Mouse (Mus musculus): ENCODE results near the gene Zp3.

Zp3 gene

GRCm38 (mm10) chr5:136007745-136008144, 27.8 kb downstream of the Zp3 start:
- no peak for DNase-seq

DNA sequence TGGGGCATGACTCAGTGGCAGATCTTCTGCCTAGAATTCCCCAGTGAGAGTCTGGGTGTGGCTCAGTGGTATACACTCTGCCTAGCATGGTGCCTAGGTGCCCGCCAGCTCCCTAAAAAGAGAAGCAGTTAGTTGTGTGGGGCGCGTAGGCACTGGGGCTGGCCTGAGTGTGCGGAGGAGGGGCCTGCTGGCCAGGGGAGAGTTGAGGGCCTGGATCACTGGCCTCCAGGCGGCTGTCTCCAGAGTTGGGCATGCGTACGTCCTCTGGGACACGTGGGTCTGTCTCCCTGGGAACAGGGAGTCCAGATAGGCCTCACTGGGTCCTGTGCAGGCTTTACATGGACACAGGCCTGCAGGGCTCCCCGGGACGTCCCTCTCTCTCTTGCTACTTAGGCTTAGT, 35.0 kb downstream of the Zp3 start:
- DNase-seq: no peak

GRCm38 (mm10) chr5:136015586-136015985, 35.7 kb downstream of the Zp3 start:
- DNase-seq: no peak

- DNase-seq: no peak
These were observed 36.3 kb downstream of the Zp3 start for GRCm38 (mm10) chr5:136016014-136016876.

DNA sequence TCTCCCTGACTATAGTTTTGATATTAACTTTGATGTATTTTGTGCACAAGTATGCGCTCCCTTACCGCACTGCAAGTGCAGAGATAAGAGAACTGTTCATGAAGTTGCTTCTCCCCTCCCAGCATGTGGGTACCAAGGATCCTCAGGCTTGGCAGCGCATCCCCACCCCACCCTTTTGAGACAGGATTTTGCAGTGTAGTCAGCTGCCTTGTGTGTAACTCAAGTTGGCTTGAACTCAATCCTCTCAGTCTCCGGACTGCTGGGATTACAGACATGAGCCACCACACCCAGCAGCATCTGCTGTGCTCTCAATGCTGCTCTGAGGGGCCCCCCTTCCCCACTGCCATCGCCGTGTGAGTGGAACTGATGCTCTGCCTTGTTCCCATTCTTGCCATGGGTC, 37.4 kb downstream of the Zp3 start:
- DNase-seq: no peak

- DNase-seq: no peak
These were observed 38.8 kb downstream of the Zp3 start for GRCm38 (mm10) chr5:136018726-136019125.

GRCm38 (mm10) chr5:136019907-136020306, 40.0 kb downstream of the Zp3 start:
- DNase-seq: no peak

DNA sequence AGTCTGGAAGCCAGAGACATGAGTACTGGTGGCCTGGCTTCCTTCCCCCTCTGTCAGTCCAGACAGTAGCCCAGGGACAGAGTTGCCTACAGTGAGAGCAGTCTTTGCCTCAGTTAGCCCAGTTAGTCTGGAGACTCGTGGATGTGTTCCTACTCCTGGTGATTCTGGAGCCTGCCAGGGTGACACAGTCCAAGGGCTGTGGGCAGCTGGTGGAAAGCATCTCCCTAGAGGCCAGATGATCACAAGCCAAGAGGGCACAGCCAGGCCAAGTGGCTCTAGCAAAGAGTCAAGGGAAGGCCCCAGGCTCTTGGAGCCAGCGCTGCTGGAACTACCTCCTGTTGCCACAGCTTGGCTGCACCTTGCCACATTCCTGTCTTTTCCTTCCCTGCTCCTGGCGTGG, 45.8 kb downstream of the Zp3 start:
- no peak for DNase-seq

- DNase-seq: peak; percentile 30
These were observed 47.0 kb downstream of the Zp3 start for GRCm38 (mm10) chr5:136026859-136027258.

GRCm38 (mm10) chr5:136027612-136028311, 47.9 kb downstream of the Zp3 start:
- DNase-seq: no peak

DNA sequence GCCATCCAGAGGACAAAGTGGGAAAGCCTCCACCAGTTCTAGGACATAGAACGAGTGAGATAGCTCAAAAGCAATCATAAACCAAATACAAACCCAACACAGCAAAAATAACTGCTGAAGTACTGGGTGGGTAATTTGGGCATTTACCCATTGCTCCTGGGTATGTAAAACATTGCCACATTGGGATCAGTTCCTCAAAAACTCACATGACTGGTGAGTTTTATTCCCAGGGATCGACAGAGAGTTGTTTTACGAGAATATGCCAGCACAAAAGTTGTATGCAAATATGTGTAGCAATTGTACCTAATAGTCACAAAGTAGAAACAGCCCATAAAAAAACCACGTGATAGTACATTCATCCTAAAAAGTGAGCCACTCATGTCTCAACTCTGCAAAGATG, 55.0 kb downstream of the Zp3 start:
- no peak for DNase-seq

DNA sequence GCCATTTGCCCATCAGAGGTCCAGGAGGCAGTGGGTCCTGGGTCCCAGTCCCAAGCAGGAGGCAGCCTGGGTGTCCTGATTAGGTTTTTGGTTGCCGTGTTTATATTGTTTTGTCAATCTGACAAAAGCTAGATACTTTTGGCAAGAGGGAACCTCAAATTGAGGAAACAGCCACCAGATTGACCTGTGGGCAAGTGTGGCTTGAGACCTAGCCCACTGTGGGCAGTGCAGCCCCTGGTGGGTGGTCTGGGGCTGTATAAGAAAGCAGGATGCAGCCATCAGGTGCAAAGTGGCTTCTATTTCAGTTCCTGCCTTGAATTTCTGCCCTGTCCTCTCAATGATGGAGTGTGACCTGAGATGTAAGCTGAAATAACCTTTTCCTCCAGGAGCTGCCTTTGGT, 55.4 kb downstream of the Zp3 start:
- no peak for DNase-seq

- no peak for DNase-seq
These were observed 56.8 kb downstream of the Zp3 start for GRCm38 (mm10) chr5:136036667-136037066.

Measured in layer of hippocampus, adult 9-11 months (tissue).